Mouse (Mus musculus): ENCODE measurements around the gene Misp.

- TF ChIP-seq POLR2A (IDR thresholded peaks at IDR 0.05; ENCODE audit: low read depth, low read length) (no peak), TBP (conservative IDR thresholded peaks at IDR 0.05; ENCODE audit: low read depth, low read length) (no peak), USF1 (IDR thresholded peaks at IDR 0.05; ENCODE audit: low read depth, low read length) (no peak), CTCF (conservative IDR thresholded peaks at IDR 0.05 in 1 of 2, IDR thresholded peaks at IDR 0.05 in 1 of 2; ENCODE audit: low read depth in 2 of 2, low read length in 2 of 2) (no peak), BHLHE40 (IDR thresholded peaks at IDR 0.05; ENCODE audit: low read depth, low read length) (no peak), JUN (IDR thresholded peaks at IDR 0.05; ENCODE audit: insufficient read depth, low read depth, low read length) (no peak), USF2 (conservative IDR thresholded peaks at IDR 0.05; ENCODE audit: low read depth, low read length) (no peak), CHD1 (IDR thresholded peaks at IDR 0.05; ENCODE audit: low read depth, low read length) (no peak), MAFK (IDR thresholded peaks at IDR 0.05; ENCODE audit: insufficient replicate concordance, low read length) (no peak), MAZ (IDR thresholded peaks at IDR 0.05; ENCODE audit: low read depth, low read length) (no peak), GABPA (IDR thresholded peaks at IDR 0.05; ENCODE audit: insufficient replicate concordance, low read depth, low read length) (no peak), HCFC1 (IDR thresholded peaks at IDR 0.05; ENCODE audit: low read depth, low read length) (no peak), ZC3H11A (IDR thresholded peaks at IDR 0.05; ENCODE audit: low read depth, low read length) (no peak)
Measured at GRCm38 (mm10) chr10:79846553-79846952, 25.8 kb downstream of the Misp start.

Data from CH12.LX (cell line).